Mouse (Mus musculus) retina, adult 2 months (tissue): ENCODE measurements around the gene Hbs1l.

Experiments used
- DNase-seq: peaks from one replicate; pipeline ENCODE4 v3.0.0-alpha.2; 2012; ENCODE audit warnings: low read depth, low spot score

Gene Hbs1l

DNA sequence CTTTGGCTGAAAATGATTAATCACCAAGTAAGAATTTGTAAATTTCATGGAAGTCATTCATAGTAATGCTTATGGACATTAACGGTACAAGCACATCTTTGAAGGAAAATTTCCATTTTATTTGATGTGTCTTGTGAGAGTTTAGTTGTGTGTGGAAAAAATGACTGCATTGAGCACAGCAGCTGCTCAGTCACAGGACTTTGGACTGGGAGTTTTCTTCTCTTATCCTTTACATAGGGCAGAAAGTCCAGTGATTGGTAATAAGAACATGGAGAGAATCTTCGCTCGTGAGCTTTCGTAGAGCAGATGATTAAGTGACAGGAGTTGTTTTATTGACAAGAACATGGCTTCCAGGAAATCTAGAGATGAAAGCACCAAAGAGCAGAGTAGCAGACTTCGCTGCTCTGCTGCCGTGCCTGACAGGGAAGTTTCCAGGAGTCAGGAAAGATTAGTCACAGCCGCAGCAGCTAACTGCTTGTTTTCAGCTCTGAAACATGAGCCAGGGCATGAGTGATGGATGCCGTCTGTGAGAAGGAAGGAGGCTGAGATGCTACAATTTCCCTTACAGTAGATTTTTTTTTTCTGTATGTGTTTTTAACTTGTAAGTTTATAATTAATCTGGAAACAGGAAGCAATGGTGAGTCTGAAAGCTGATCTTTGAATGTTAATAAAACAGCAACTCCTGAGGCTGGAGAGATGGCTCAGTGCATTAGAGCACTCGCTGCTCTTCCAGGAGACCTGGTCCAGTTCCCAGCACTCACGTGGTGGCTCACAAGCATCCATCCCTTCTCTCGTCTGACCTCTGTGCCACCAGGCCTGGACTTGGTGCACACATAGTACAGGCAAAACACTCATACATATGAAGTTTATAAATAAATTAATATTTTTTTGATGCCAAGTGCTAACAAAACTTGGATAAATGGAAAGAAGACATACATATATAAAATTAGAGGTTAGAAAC lies 9.2 kb downstream of the Hbs1l start:
- DNase-seq: no peak

DNA sequence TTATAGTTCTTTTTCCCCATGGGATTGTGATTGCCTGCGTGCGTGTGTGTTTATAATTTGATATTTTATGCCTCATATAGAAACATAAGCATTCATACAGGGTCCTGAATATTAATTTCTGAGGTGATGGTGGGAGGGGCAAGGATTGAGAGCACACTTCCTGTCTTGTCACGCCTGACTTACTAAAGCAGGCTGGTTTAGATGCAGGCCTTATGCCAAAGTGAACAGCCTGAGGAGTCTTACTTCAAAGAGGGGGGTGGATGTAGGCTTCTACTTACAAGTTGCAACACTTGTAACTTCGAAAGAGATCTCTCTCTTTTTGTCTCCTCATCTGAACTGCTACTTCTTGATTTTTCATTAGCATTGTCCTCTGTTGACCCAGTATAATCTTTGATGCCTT lies 18.0 kb downstream of the Hbs1l start:
- no peak for DNase-seq

DNA sequence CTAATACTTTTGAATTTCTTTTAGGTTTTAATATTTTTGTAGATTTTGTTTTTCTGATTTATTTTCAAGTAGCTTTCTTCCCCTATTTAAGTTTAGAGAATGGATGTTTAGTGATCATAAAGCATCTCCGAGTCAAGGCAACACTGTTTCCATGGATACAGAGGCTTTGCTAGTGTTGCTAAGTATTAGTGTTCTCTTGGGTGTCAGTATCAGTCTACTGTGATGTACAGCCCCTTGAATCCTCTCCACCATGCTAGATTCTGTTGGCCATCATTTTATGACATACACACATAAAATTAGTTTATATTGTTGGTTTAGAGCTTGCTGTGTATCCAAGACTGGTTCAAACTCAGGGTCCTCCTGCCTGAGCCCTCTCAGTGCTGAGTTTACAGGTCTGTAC lies 20.3 kb downstream of the Hbs1l start:
- no peak for DNase-seq

DNA sequence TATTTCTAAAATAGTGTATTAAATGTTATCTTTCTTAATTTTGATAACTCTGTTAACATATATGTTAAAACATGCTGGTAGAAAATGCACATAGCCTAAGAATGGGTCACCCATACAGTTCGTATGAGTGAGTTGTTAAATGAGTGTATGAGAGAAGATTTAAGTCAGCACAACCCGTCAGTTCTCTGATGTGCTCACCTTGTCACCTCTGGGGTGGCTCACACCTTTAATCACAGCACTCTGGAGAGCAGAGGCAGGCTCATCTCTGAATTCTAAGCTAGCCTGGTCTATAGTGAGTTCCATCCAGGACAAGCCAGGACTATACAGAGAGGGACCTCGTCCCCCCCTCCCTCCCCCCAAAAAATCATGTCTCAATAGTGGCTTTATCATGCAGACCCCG lies 22.5 kb downstream of the Hbs1l start:
- no peak for DNase-seq

DNA sequence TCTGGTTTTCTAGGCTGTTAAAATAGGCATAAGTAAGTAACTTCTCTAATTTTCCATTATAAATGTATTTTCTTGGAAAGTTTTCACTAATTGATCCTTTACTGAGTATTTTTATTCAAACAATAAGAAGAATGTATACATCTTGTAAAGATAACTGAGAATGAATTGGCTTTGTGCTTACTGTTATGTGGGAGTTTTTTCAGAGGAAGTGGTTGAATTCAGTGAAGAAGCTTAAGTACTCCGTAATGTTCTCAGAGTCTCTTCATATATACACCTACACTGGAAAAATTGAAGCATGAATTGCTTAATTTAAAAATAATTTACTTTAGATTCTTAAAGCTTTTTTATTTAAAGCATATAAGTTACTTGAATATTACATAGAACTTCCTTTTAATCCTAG lies 23.2 kb downstream of the Hbs1l start:
- no peak for DNase-seq

DNA sequence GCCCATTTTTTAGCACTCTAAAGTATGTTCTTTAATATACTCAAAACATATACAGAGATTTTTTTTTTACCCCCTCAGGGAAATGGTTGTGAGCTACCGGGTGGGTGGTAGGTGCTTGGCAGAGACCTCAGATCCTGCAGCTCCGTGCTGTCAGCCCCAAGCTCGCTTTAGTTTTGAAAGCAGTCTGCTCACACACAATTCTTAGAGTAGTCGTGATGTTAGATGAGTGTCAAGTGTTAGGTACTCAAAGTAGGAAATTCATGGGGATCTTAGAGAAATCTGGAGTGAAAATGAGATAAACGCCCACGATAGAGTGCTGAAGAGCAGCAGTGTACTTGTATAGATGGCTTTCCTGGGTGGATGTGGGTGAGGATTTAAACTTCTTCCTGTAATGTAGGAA lies 24.8 kb downstream of the Hbs1l start:
- DNase-seq: no peak

DNA sequence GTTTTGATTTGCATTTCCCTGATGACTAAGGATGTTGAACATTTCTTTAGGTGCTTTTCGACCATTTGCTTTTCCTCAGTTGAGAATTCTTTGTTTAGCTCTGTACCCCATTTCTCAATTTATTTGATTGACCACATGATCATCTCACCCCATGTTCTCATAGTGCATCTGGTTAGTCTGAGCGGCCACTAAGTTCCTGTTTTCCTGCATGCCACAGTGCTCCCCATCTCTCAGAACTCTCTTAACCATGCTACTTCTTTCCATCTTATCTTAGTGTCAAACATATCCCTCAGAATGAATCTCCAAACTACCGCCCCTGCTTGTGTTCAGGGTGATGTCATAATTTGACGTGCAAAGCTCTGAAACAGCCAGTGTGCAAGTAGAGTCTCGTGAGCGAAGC lies 30.6 kb downstream of the Hbs1l start:
- DNase-seq: no peak

DNA sequence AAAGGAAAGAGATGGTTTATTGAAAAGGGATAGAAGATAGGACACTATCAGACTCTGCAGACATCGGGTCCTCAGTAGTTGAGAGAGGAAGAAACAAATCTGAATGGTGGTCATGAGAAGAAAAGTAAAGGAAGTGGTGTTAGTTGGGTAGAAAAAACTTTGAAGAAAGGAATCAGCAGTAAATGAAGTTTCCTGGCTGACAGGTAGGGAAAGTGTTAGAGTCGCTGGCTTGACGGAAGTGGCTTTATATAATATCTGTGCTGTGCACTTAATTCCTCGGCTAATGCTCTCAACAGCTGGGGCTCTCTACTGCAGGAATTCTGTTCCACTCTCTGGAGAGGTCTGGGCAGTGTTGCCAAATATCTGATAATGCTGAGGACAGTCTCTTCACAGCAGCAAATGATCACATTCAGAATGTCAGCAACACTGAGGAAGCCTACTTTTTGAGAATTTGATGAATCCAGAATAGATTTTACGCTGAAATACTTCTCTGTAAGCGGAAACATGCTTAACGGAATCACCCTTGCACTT lies 31.9 kb downstream of the Hbs1l start:
- no peak for DNase-seq

DNA sequence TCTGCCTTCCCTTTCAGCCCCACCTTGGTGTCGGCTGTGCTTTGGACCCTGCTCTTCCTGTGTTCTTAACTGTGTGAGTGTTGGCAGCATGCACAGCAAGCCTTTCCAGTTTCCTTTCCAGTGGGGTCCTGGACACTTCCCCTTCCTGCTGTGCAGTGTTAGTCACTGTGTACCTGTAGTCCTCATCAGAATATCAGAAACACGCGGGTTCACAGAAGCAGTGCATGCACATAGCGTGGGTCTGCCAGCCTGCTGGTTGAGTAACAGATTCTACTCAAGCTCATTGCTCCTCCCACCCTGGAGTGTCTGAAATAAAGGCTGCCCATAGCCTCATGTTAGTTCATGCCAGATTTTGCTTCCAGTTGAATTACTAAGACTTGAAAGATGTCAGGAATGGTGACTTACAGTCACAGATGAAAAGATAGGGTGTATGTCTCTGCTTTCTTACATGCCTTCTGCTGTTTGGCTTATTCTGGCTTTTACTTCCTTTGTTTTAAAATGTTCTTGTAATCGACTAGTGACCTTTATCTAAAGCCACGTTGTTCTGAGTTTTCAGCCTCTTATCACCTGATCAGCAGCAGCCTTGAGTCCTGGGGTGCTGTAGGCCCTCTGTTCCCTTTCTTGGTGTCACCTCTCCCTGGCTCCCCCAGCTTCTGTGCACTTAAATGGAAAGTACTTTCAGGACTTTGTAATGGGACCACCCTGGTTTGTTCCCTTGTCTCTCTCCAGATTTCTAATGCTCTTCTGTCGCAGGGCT lies 38.7 kb downstream of the Hbs1l start:
- no peak for DNase-seq

DNA sequence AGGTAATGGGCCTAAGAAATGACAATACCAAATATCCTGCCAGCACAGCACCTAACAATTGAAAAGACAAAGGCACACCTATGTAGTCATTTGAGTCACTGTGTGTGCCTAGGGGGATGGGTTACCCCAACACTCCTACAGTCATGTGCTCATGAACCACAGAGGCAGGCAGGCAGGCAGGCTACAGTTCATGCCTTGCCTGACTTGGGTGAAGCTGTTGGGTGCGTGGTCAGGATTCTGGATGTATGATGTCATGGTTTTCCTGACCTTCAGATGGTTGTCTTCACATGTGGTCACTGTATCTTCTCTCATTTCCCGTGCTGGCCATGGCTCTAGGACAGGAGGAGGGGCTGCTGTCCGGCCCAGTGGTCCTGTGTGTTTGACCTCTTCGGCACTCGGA lies 39.8 kb downstream of the Hbs1l start:
- no peak for DNase-seq

DNA sequence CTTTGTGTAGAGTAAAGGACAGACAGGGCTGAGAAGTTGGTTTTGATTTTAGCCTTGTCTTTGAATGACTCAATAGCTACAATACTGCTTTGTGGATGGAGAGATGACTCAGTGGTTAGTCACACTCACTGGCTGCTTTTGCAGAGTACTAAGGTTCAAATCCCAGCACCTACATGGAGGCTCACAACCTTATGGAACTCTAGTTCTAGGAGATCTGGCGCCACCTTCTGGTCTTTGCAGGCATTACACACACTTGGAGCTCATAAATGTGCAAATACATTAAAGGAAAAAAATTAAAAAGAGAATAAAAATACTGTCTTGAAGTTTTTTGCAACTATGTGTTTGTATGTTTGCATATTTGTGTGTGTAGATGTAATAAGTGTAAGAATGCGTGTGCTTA lies 41.4 kb downstream of the Hbs1l start:
- no peak for DNase-seq

DNA sequence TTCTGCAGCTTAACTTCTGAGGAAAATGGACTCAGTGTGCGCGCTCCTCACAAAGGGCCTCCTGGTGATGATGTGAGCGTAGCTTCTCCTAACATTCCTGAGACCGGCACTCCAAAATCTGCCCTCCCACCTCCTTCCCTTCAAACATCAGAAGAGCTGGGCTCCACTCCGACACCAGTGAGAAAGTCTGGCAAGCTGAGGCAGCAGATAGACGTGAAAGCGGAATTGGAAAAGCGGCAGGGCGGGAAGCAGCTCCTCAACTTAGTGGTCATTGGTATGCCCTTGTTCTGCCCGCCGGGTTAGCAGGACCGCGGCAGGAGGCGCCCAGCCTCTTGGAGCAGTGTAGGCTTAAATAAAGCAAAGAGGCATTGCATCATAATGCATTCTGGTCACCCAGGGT lies 45.9 kb downstream of the Hbs1l start:
- no peak for DNase-seq

DNA sequence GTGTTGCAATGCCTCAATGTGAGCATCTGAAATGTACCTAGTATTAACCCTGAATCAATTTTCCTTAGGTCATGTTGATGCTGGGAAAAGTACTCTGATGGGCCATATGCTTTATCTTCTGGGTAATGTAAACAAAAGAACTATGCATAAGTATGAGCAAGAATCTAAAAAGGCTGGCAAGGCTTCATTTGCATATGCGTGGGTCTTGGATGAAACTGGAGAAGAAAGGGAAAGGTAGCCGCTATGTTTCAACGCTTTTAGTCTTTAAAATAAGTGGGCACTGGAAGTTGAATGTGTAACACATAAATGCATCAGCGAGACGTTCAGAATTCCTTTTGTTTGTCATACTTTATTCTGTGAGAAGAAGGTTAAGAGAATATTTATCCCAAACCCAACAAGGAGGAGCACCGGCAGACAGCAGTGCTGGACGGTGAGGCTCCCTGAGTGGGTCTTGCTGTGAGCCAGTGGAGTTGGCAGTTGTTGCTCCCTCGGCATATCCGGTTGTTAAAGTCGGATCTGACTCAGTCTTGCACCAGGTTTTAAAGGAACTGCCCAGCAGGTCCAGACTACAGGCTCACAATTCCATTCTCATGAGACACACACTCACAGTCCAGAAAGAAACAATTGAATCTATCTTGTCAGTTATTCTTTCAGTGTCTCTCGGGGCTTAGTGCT lies 46.7 kb downstream of the Hbs1l start:
- DNase-seq: no peak

DNA sequence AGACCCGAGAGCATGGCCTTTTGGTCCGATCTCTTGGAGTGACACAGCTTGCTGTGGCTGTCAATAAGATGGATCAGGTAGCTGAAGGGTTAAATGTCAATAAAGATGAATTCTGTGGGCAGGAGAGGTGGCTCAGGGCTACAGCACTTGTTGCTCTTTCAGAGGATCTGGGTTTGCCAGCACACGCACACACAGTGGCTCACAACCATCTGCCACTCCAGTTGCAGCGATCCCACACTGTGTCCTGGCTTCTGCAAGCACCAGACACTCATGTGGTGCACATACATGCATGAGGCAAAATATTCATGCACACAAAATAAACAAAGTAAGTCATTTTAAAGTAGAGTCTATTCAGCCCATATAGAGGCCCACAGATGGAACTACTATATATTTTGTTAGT lies 51.6 kb downstream of the Hbs1l start:
- no peak for DNase-seq

DNA sequence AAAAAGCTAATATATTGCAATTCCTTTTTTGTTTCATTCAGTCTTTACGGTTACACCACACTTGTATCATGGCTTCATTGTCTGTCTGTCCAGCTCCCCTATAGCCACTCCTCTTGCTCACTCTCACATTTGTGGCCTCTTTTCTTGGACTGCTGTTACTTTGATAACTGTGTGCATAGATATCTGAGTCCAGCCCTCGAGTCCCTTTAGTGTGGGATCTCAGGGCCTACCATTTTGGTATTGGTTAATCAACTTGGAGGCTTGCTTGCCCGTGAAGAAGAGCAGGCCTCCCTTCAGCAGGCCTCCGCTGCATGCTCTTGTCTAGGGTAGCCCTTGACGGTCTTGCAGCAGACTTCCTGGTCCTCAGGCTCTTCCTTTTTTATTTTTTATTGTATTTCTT lies 53.7 kb downstream of the Hbs1l start:
- no peak for DNase-seq

DNA sequence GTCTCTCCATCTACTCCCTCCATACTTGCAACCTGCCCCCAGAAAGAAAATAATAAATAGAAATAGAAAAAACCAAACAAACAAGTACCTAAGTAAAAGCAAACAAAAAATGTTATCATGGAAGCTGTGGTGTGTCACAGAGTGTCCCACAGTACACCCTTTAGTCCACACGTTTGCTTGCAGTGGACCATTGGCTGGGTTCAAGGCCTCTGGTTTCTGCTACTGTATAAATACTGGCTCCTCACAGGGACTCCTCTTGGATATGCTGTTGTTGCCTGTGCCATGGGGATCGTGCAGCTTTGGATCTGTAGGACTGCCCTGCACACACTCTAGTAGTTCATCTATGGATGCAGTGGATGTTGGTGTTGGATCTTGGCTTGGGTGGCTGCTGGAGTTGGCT lies 54.2 kb downstream of the Hbs1l start:
- no peak for DNase-seq

DNA sequence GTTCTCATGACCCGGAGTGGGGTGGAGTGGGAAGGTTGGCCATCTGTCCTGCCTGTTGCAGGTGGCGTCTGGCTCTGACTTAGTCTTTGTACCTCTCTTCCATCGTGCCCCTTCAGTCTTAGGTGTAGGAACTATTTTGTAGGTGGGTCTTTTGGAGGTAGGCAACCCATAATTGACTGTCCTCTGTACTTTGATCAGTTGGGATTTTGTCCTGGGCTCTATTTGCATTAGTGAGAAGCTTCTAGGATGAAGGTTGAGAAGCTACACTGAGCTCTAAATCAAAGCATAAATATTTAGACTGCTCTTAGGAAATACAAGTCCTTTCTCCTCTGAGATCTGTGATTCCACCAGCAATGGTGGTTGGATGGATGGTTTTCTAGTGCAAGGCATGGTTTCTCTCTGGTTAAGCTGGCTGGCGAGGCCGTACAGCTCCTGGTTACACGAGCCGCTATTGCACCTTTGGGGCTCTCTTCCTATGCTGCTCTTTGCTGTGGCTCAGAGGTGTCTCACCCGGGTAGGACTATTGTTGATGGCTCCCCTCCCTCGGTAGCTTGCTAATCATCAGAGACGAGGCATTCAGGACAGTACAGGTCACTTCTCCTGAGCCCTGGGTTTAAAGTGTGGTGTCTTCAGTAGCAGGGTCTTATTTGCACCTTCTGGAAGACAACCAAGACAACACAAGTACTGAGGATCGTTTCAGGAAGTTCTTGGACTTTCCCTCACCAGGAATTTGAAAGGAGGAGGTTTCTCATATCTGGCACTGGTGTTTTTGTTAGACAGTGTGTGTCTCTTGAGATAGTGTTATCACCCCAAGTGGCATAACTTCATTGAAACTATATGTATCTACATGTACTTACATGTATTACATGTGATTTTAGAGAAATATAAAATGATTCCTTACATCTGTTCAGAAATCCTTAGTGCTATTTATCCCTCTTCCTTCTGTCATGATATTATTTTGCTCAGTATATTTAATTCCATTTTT lies 55.0 kb downstream of the Hbs1l start:
- no peak for DNase-seq

DNA sequence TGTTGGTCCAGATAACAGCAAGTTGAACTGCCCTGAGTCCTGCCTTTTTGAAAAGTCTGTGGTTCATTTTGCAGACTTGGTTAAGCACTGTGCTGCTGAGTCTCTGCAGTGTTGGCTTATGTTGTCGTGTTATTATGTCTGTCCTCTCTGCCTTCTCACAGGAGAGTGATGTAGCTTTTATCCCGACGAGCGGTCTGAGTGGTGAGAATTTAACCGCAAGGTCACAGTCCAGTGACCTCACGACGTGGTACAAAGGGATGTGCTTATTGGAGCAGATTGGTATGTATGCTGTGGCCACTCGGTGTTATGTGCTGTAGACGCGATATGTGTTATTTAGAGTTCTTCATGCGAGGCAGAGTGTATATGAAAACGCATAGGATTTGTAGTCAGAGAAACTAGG lies 56.0 kb downstream of the Hbs1l start:
- DNase-seq: no peak

DNA sequence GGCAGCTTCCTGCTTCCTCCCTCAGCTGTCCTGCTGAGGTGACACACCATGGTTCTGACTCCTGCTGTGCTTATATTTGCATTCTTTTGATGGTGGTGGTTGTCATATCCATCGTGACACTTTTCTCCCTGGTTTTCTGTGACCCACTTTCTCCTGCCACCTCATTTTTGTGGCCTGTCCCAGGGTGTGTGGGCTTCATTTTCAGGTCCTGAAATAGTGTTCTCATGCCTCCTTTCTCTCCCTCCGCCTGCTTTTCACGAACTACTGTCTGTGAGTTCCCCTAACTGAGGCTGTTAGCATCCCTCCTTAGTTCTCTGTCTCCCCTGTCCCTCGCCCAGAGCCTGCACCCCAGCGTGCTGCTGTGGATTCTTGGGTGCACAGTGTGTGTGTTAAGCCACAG lies 58.1 kb downstream of the Hbs1l start:
- DNase-seq: no peak

DNA sequence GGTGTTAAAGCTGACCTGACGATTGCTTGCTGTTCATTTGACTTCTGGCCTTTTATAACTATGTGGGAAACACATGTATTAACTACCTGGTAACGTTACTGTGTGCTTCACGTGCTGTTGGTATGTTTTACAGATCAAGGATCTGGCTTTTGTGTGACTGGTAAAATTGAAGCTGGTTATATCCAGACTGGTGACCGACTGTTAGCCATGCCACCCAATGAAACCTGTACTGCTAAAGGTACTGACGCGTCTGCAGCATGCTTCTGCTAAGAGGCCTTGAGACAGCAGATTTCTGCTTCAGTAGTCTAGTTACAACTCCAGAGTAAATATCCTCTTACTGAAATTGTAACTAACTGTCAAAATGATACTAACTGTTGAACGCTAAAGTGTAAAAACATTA lies 58.7 kb downstream of the Hbs1l start:
- no peak for DNase-seq

DNA sequence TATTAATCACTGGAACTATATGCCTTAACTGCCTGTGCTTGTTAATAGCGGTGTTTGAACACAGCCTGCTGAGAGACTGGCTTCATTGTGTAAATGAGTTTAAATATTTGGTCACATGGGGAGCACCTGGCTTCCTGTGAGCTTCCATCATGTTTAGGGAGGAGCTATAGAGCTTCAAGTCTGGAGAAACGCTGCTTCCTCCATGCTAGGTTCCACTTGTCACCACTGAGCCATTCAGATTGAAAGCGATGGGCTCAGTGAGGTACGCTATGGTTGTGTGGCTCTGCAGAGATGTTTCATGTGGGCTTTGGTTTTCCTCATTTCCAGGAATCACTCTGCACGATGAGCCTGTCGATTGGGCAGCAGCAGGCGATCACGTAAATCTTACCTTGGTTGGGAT lies 62.2 kb downstream of the Hbs1l start:
- no peak for DNase-seq
